Mouse (Mus musculus) neural tube, embryonic 13.5 days (tissue): ENCODE measurements at regions not wholly inside any gene's neighbourhood (a gene's known extent, or its start where the extent isn't known, plus 50 kb on each side); places are given as distances from the start of the nearest gene placed in this dataset.

Source experiments
- ATAC-seq: fragments of 200-750 bp; cut with Nextera tagmentation; 2 replicates; pipeline ENCODE4 v1.8.0; 2017; ENCODE audit warnings: low read depth, mild to moderate bottlenecking, moderate TSS enrichment, moderate library complexity
- H3K27ac ChIP-seq: fragments of 300-500 bp; sonication (generic); replicated peaks from 2 replicates; pipeline ENCODE4 v1.5.1; 2015; ENCODE audit warnings: moderate library complexity, mild to moderate bottlenecking, inconsistent platforms
- H3K27me3 ChIP-seq: fragments of 300-500 bp; sonication (generic); 2 replicates; pipeline ENCODE4 v1.6.1; 2015; ENCODE audit warnings: mild to moderate bottlenecking, inconsistent platforms
- H3K36me3 ChIP-seq: fragments of 300-500 bp; sonication (generic); 2 replicates; pipeline ENCODE4 v1.6.1; 2015; ENCODE audit warnings: mild to moderate bottlenecking, inconsistent platforms
- H3K4me1 ChIP-seq: fragments of 300-500 bp; sonication (generic); replicated peaks from 2 replicates; pipeline ENCODE4 v1.6.1; 2015; ENCODE audit warnings: inconsistent platforms
- H3K4me2 ChIP-seq: fragments of 300-500 bp; sonication (generic); 2 replicates; pipeline ENCODE4 v1.6.1; 2015; ENCODE audit warnings: inconsistent platforms, mild to moderate bottlenecking, moderate library complexity
- H3K4me3 ChIP-seq: fragments of 300-500 bp; sonication (generic); 2 replicates; pipeline ENCODE4 v1.5.1; 2015; ENCODE audit warnings: mild to moderate bottlenecking, inconsistent platforms
- H3K9ac ChIP-seq: fragments of 300-500 bp; sonication (generic); 2 replicates; pipeline ENCODE4 v1.6.1; 2015; ENCODE audit warnings: moderate library complexity, mild to moderate bottlenecking, inconsistent platforms
- H3K9me3 ChIP-seq: fragments of 300-500 bp; sonication (generic); 2 replicates; pipeline ENCODE4 v1.6.1; 2016; ENCODE audit warnings: inconsistent platforms
- WGBS: fragments of 180-500 bp; shearing (Covaris S2); methylation state at CpG from one replicate; pipeline ENCODE4 v1.1.7; 2015; 5-methylcytosine and 5-hydroxymethylcytosine counted together

DNA sequence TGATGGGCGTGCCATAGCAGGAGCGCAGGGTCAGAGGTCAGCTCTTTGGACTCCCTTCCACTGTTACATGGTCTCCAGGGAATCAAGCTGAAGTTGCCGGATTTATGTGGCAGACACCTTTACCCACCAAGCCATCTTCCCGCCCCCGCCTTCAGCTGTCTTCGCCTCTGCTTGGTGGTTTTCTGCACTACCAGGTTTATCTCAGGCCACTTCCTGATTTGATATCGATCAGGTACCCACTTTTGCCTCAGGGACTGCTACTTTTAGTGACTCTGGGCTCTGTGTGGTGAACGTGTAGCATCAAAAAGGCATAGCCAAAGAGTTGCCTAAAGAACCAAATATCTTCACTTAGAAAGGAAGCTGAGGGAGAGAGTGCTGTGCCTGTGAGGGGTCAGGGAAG is 75.5 kb upstream of the Mrps10 start:
- Histone ChIP-seq H3K4me1 (peaks cover 19% of the 10 kb centered on the region), H3K36me3 (peaks cover 15% of the 10 kb centered on the region), H3K4me2 (no peak overlapping the region), H3K9ac (no peak overlapping the region), H3K27ac (no peak overlapping the region), H3K27me3 (no peaks in the 10 kb centered on the region), H3K9me3 (no peaks in the 10 kb centered on the region), H3K4me3 (no peak overlapping the region)
- WGBS, result 91% methylated on average over 8 of the region's 8 CpGs
- no peak for ATAC-seq

- Histone ChIP-seq H3K27ac (no peak overlapping the region), H3K27me3 (no peaks in the 10 kb centered on the region), H3K4me2 (no peak overlapping the region), H3K36me3 (peaks cover 30% of the 10 kb centered on the region), H3K9me3 (no peaks in the 10 kb centered on the region), H3K9ac (no peak overlapping the region), H3K4me1 (peaks cover 19% of the 10 kb centered on the region), H3K4me3 (no peak overlapping the region)
- no peak for ATAC-seq
- WGBS, result 90% methylated on average over 1 of the region's 1 CpGs
Measured at GRCm38 (mm10) chr17:47291558-47291957, 77.1 kb upstream of the Mrps10 start.

DNA sequence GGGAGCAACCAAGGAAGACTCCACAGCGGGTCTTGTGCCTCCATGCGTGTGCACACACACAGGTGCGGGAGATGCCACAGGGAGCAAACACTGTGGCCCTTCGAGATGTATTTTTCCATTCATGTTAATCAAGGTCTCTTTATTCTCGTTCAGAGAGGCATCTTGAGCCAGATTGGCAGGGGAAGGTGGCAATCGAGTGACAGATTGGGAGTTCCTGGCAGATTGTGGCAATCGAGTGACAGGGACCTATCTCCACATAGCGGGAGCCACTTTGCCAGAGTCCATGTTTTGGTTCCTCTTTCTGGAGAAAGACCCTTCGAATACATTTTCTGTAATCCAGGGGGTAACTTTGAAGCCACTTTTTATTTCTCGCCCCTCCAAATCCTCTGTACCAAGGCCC is 83.1 kb upstream of the Mrps10 start:
- H3K27ac ChIP-seq, result no peak overlapping the region
- no peak for ATAC-seq
- peaks cover 4% of the 10 kb centered on the region; the same call in 1 of the 2 replicates for H3K4me1 ChIP-seq
- no peaks in the 10 kb centered on the region for H3K27me3 ChIP-seq
- no peak overlapping the region for H3K4me3 ChIP-seq
- 95% methylated on average over 10 of the region's 10 CpGs for WGBS
- H3K9me3 ChIP-seq, result no peaks in the 10 kb centered on the region
- H3K36me3 ChIP-seq, result peaks cover 32% of the 10 kb centered on the region
- H3K9ac ChIP-seq, result no peak overlapping the region
- H3K4me2 ChIP-seq, result no peak overlapping the region

DNA sequence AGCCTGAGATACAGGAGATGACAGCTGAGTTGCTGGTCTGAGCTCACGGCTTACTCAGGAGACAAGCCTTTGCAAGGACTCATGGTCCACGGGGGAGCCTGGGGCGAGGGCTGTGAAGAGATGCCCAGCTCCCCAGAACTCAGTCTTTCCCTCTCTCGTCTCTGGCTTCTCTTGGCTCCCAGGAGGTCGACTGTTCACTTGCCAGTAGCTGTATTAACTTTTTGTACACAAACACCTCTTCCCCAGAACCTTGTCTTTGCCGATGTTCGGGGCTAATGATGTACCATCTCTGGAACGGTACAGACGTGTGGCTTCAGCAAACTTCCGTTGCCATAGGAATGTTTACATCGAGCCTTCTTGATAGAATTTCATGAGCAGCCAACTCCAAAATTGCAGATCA is 84.5 kb upstream of the Mrps10 start:
- no peak overlapping the region for H3K27ac ChIP-seq
- no peak for ATAC-seq
- WGBS, result 87% methylated on average over 11 of the region's 11 CpGs
- H3K36me3 ChIP-seq, result peaks cover 26% of the 10 kb centered on the region
- no peak overlapping the region for H3K4me3 ChIP-seq
- no peaks in the 10 kb centered on the region for H3K9me3 ChIP-seq
- no peak overlapping the region for H3K9ac ChIP-seq
- H3K4me1 ChIP-seq, result peaks cover 4% of the 10 kb centered on the region; the same call in 1 of the 2 replicates
- H3K27me3 ChIP-seq, result no peaks in the 10 kb centered on the region
- no peak overlapping the region for H3K4me2 ChIP-seq

DNA sequence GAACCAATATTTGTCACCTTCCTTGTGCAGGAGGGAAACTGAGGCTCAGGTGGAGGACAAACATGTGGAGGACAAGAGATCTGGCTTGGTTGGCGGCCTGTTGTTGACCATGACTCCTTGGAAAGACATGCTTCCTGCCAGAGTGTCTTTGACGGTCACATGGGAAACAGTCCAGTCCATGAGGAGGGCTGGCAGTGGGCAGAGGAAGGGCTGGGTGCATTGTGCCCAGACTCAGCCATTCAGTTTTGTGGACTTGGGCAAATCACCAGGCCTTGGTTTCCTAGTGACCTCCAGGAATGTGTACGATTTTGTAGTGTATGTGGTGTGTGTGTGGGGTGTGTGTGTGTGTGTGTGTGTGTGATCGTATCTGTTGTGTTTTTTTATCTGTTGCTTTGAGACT is 85.5 kb upstream of the Mrps10 start:
- Histone ChIP-seq H3K36me3 (peaks cover 18% of the 10 kb centered on the region), H3K4me1 (peaks cover 4% of the 10 kb centered on the region; the same call in 1 of the 2 replicates), H3K9me3 (no peaks in the 10 kb centered on the region), H3K9ac (no peak overlapping the region), H3K27me3 (no peaks in the 10 kb centered on the region), H3K4me2 (no peak overlapping the region), H3K27ac (no peak overlapping the region), H3K4me3 (no peak overlapping the region)
- WGBS, result 81% methylated on average over 4 of the region's 4 CpGs
- no peak for ATAC-seq

DNA sequence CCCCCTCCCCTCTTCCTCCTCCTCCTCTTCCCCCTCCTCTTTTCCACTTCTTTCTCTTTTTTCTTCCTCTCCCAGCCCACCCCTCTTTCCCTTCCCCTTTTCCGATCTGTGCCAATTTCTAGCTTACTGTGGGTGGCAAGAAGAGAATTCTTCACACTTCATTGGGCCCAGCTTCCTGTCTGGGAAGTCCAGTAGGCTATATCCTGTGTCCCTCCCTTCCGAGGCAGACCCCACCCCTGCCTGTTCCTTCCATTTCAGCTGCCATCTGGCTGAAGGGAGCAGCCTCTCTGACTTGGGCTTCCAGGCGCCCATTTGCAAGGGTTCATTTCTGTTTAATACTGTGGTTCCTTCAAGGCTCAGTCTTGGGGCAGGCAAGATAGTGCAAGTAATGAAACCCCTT is 86.2 kb upstream of the Mrps10 start:
- ATAC-seq, result no peak
- H3K27me3 ChIP-seq, result no peaks in the 10 kb centered on the region
- H3K27ac ChIP-seq, result no peak overlapping the region
- peaks cover 4% of the 10 kb centered on the region; the same call in 1 of the 2 replicates for H3K4me1 ChIP-seq
- H3K4me2 ChIP-seq, result no peak overlapping the region
- H3K9ac ChIP-seq, result no peak overlapping the region
- no peak overlapping the region for H3K4me3 ChIP-seq
- peaks cover 11% of the 10 kb centered on the region for H3K36me3 ChIP-seq
- no peaks in the 10 kb centered on the region for H3K9me3 ChIP-seq
- WGBS, result 65% methylated on average over 3 of the region's 3 CpGs

DNA sequence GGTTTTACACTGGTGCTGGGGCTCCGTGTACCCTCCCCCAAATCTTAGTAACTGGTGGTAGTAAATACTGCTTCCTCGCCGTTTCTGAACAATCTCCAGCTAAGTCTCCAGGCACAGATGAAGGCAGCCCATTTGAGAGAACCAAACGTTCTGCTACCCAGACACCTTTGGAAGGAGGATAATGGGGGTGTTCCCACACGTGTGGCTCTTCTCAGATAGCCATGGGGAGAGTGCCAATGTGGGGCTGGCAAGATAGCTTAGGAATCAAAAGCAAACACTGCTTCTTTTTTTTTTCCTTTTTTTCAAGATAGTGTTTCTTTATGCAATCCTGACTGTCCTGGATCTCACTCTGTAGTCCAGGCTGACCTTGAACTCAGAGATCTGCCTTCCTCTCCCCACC is 90.8 kb upstream of the Mrps10 start:
- WGBS, result 90% methylated on average over 5 of the region's 5 CpGs
- peaks cover 9% of the 10 kb centered on the region; the same call in 1 of the 2 replicates for H3K4me1 ChIP-seq
- no peaks in the 10 kb centered on the region for H3K36me3 ChIP-seq
- no peak overlapping the region for H3K4me2 ChIP-seq
- no peaks in the 10 kb centered on the region for H3K27me3 ChIP-seq
- H3K9me3 ChIP-seq, result no peaks in the 10 kb centered on the region
- no peak overlapping the region for H3K27ac ChIP-seq
- H3K9ac ChIP-seq, result no peak overlapping the region
- H3K4me3 ChIP-seq, result no peak overlapping the region
- no peak for ATAC-seq

DNA sequence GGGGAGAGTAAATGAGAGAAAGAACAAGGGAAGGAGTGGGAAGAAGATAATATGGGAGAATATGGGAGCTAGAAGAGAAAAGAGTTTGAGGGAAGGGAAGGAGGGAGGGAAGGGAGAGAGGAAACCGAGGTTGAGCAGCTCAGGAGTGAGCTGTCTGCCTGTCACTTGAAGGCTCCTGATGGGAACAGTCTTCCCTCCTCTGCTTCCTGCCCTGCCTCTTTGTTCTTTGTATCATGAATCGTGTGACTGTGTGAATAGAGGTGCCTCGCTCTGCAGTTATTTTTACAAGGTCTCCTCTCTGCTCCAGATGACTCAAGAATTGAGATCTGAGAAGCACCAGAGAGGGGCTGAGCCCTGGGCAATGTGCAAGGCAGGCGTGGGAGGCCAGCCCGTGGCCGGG is 92.0 kb upstream of the Mrps10 start:
- Histone ChIP-seq H3K27ac (no peak overlapping the region), H3K36me3 (no peaks in the 10 kb centered on the region), H3K9ac (0 out of 2 replicates have a peak overlapping the region, but pooled peaks have one; percentile 22), H3K4me1 (peaks cover 9% of the 10 kb centered on the region; the same call in 1 of the 2 replicates), H3K9me3 (no peaks in the 10 kb centered on the region), H3K4me3 (no peak overlapping the region), H3K27me3 (no peaks in the 10 kb centered on the region), H3K4me2 (no peak overlapping the region)
- 74% methylated on average over 6 of the region's 6 CpGs for WGBS
- ATAC-seq, result 0 out of 2 replicates have a peak, but pooled peaks have one; percentile 26

DNA sequence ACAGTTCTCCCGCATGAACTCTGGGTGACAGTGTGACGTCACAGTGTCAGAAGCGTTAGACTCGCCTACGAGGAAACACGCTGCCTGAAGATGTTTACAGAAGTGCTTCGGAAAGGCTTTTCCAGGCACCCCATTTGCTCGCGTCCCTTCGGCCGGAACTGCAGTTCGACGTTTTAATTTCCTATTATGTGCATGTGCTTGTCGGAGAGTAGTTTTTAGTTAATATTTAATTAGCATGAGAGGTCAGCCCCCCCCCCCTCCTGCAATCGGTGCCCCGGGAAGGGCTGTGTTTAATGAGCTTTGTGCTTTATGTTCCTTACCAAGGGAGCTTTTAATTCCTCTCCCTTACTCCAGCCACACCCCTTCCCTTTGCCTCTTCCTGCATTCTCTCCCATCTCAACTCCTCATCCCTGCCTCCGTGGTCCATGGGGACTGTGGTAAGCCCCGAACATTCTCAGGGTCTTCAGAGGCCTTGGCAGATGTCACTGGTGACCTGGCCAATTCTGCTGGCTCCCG is 92.8 kb upstream of the Mrps10 start:
- Histone ChIP-seq H3K27me3 (no peaks in the 10 kb centered on the region), H3K9me3 (no peaks in the 10 kb centered on the region), H3K4me2 (no peak overlapping the region), H3K27ac (peak overlapping the region; percentile 55; the same call in 1 of the 2 replicates), H3K9ac (no peak overlapping the region), H3K4me3 (no peak overlapping the region), H3K4me1 (peaks cover 9% of the 10 kb centered on the region; the same call in 1 of the 2 replicates), H3K36me3 (no peaks in the 10 kb centered on the region)
- WGBS, result 56% methylated on average over 19 of the region's 19 CpGs
- peak; percentile 76 for ATAC-seq

DNA sequence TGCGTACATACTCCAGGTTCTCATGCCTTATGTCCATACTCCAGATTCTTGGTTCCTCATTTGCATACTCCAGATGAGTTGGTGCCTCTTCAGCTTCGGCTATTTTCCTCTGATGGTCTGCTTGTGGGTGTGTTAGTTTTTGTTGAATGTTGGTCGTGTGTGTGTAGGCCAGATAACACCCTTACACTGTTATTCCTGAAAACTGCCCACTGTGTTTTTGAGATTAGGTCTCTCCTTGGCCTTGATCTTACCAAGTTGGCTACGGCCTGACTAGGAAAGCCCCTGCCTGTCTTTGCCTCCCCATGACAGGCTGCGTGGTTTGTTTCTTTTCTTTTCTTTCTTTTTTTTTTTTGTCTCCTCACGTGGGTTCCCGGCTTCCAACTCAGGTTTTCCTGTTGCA is 95.4 kb upstream of the Mrps10 start:
- H3K4me1 ChIP-seq, result peaks cover 9% of the 10 kb centered on the region; the same call in 1 of the 2 replicates
- H3K4me3 ChIP-seq, result no peak overlapping the region
- no peak overlapping the region for H3K9ac ChIP-seq
- H3K36me3 ChIP-seq, result no peaks in the 10 kb centered on the region
- ATAC-seq, result no peak
- H3K9me3 ChIP-seq, result no peaks in the 10 kb centered on the region
- H3K27me3 ChIP-seq, result no peaks in the 10 kb centered on the region
- WGBS, result 87% methylated on average over 7 of the region's 7 CpGs
- H3K27ac ChIP-seq, result no peak overlapping the region
- H3K4me2 ChIP-seq, result no peak overlapping the region

GRCm38 (mm10) chr17:47271979-47272677 is 96.6 kb upstream of the Mrps10 start:
- Histone ChIP-seq H3K4me3 (no peak overlapping the region), H3K4me2 (no peak overlapping the region), H3K27ac (no peak overlapping the region), H3K9ac (no peak overlapping the region), H3K27me3 (no peaks in the 10 kb centered on the region), H3K9me3 (no peaks in the 10 kb centered on the region), H3K36me3 (0 out of 2 replicates have a peak, but pooled peaks cover 4% of the 10 kb centered on the region), H3K4me1 (peaks cover 9% of the 10 kb centered on the region; the same call in 1 of the 2 replicates)
- no peak for ATAC-seq
- WGBS, result 82% methylated on average over 7 of the region's 7 CpGs

- Histone ChIP-seq H3K4me2 (no peak overlapping the region), H3K4me3 (no peak overlapping the region), H3K9ac (no peak overlapping the region), H3K4me1 (0 out of 2 replicates have a peak, but pooled peaks cover 6% of the 10 kb centered on the region), H3K27me3 (no peaks in the 10 kb centered on the region), H3K27ac (no peak overlapping the region), H3K9me3 (no peaks in the 10 kb centered on the region), H3K36me3 (0 out of 2 replicates have a peak, but pooled peaks cover 4% of the 10 kb centered on the region)
- no peak for ATAC-seq
- 86% methylated on average over 19 of the region's 19 CpGs for WGBS
Measured at GRCm38 (mm10) chr17:47269053-47269891, 99.4 kb upstream of the Mrps10 start.
